10 mouse cellular contexts compared by ENCODE assay signal in the genomic region with DNA sequence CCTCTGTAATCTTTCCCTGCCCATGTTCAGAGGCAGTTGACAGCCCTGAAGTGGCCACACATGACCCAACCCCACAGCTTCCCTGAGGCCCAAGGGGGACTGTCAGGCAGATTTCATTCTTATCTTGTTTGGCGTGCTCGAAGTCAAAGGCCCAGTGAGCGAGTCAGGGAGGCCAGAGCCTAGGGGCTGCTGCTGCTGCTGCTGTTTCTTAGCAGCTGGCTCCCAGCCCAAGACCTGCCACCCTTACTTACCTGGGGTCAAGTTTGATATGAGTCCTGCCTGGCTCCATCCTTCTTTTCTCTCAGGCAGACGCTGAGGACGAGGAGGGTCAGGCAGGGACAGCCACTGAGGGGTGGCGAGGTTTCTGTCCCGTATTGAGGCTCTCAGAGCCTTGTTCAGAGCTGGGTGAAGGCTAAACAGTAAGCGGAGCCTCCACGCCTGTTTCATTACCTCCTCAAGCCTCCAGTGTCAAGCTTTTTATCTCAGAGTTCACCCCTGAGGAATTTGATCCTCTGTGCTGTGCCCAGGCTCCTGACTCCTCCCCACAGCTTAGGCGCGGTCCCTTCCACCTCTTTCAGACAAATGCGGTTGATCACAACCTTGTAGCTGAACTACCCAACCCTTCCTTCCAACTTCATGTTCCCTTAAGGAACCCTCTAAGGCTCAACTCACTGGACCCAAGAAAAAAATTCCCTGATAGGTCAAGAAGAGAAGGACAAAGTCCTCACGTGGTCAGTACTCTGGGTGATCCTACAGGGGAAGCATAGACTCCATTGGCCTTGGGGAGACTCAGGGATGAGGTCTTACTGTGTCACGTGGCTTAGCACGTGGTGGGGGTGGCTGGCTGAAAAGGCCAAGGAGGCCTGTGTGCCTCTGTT. TPM values are rescaled to one million over a fixed set of nuclear protein-coding genes. Genes with fewer than 3 reads are reported as not detected.
DNase-seq lines count a peak whose midpoint lies in the region; ATAC-seq and TF ChIP-seq lines count a peak whose summit lies in the region.
"Had no signal": no experiment of that assay in that cellular context is flagged by ENCODE, and none has a peak within 500 bp of the region (broad histone marks: within the 10 kb centered on the region; RNA-seq: fewer than 3 reads in every experiment).

A gene (minus strand): TSS at position 646 of the 878 bp plus-strand sequence.

- no peaks in the 10 kb centered on the region for H3K9me3 ChIP-seq in heart, postnatal 0 days (replicated peaks; ENCODE audit: control insufficient read depth, low read length)
- no peaks in the 10 kb centered on the region for H3K9me3 ChIP-seq in limb, embryonic 10.5 days (replicated peaks)
- H3K9me3 ChIP-seq: midbrain, embryonic 12.5 days had no signal

- H3K36me3 ChIP-seq in heart, postnatal 0 days (replicated peaks; ENCODE audit: control insufficient read depth, insufficient read depth, low read length), result no peaks in the 10 kb centered on the region
- no peaks in the 10 kb centered on the region for H3K36me3 ChIP-seq in limb, embryonic 10.5 days
- H3K36me3 ChIP-seq: midbrain, embryonic 12.5 days had no signal

- peaks cover 10% of the 10 kb centered on the region; the same call in 1 of the 2 replicates for H3K4me1 ChIP-seq in heart, postnatal 0 days (ENCODE audit: control insufficient read depth, insufficient read depth)
- H3K4me1 ChIP-seq in limb, embryonic 10.5 days, result peaks cover 30% of the 10 kb centered on the region

- H3K27me3 ChIP-seq in heart, postnatal 0 days (ENCODE audit: control insufficient read depth, insufficient read depth, low read length), result no peaks in the 10 kb centered on the region
- no peaks in the 10 kb centered on the region for H3K27me3 ChIP-seq in limb, embryonic 10.5 days (ENCODE audit: low read depth, poor library complexity, severe bottlenecking)
- H3K27me3 ChIP-seq: midbrain, embryonic 12.5 days had no signal

- no peak for TF ChIP-seq CTCF in heart, postnatal 0 days (IDR thresholded peaks at IDR 0.05; ENCODE audit: low read depth)
- no peak for TF ChIP-seq CTCF in layer of hippocampus, adult 2 months (conservative IDR thresholded peaks at IDR 0.05)

- WGBS in heart, postnatal 0 days, result 29% methylated on average over 15 of the region's 15 CpGs
- WGBS in limb, embryonic 10.5 days, result 47% methylated on average over 15 of the region's 15 CpGs

- peak; percentile 68; the same call in 1 of the 2 replicates for TF ChIP-seq EP300 in heart, postnatal 0 days (IDR thresholded peaks at IDR 0.05; ENCODE audit: low read depth)

- H3K9ac ChIP-seq in heart, postnatal 0 days (replicated peaks; ENCODE audit: low read depth, low read length), result no peak within 1 kb of the TSS
- H3K9ac ChIP-seq: midbrain, embryonic 12.5 days had no signal

- H3K4me2 ChIP-seq in heart, postnatal 0 days (ENCODE audit: low read depth, low read length), result peak within 1 kb of the TSS; percentile 4; the same call in 1 of the 2 replicates
- H3K4me2 ChIP-seq: midbrain, embryonic 12.5 days had no signal

- DNase-seq in spleen, postnatal 4 days (ENCODE audit: low spot score in 2 of 2), result peak; percentile 42 to 65
- no peak for DNase-seq in spleen, postnatal 14 days (ENCODE audit: low spot score in 2 of 2)
- peak; percentile 73 for DNase-seq in heart, postnatal 0 days (ENCODE audit: low spot score)
- no peak for DNase-seq in limb, embryonic 10.5 days (ENCODE audit: low spot score)
- DNase-seq in yolk sac, embryonic 10.5 days (ENCODE audit: low spot score), result peak; percentile 57
- no peak for DNase-seq in testis, postnatal 14 days (ENCODE audit: low spot score)
- DNase-seq in layer of hippocampus, adult 2 months (ENCODE audit: low spot score in 2 of 2), result no peak
- no peak for DNase-seq in adipocyte (ENCODE audit: low spot score)

- H3K4me3 ChIP-seq in heart, postnatal 0 days (ENCODE audit: low read depth, low read length), result no peak within 1 kb of the TSS
- no peak within 1 kb of the TSS for H3K4me3 ChIP-seq in limb, embryonic 10.5 days
- no peak within 1 kb of the TSS for H3K4me3 ChIP-seq in layer of hippocampus, adult 2 months
- H3K4me3 ChIP-seq: midbrain, embryonic 12.5 days had no signal

- ATAC-seq in heart, postnatal 0 days (ENCODE audit: insufficient read depth, low read depth), result peak; percentile 94
- ATAC-seq: hindbrain, postnatal 0 days had no signal

- H3K27ac ChIP-seq in heart, postnatal 0 days (ENCODE audit: low read depth), result peak within 1 kb of the TSS; percentile 67
- 0 out of 2 replicates have a peak within 1 kb of the TSS, but pooled peaks have one; percentile 25 for H3K27ac ChIP-seq in limb, embryonic 10.5 days
- no peak within 1 kb of the TSS for H3K27ac ChIP-seq in layer of hippocampus, adult 2 months
- H3K27ac ChIP-seq: hindbrain, postnatal 0 days; midbrain, embryonic 12.5 days had no signal

RNA-seq across cellular contexts. Expression of the gene that starts here (rescaled TPM):
- total RNA-seq in heart, postnatal 0 days (2014; rRNA removed; ENCODE audit: low replicate concordance), result 1.7 and 2.6 TPM in 2 replicates
- polyA plus RNA-seq in heart, postnatal 0 days (2015; fragmentation: Nextera tagmentation; extraction: Ambion mirVana), result 1.9 and 3.2 TPM in 2 replicates
- polyA plus RNA-seq in limb, embryonic 10.5 days (2016; fragmentation: Nextera tagmentation; extraction: Ambion mirVana), result 0.46 and 0.50 TPM in 2 replicates
- total RNA-seq in layer of hippocampus, adult 2 months (2021), result not detected
- total RNA-seq: hindbrain, postnatal 0 days had no signal
- polyA plus RNA-seq: hindbrain, postnatal 0 days had no signal

Comparison
In these comparisons a context has a peak if more than half of its experiments do, and no peak if none do; other contexts are left out.
1. DNase-seq: peak in spleen, postnatal 4 days (2 of 2), heart, postnatal 0 days (single experiment) and yolk sac, embryonic 10.5 days (single experiment); none in spleen, postnatal 14 days (0 of 2), limb, embryonic 10.5 days (single experiment), testis, postnatal 14 days (single experiment), layer of hippocampus, adult 2 months (0 of 2) and adipocyte (single experiment).